Mouse (Mus musculus) liver, embryonic 12.5 days (tissue): ENCODE measurements around the gene Xrcc6. TPM values are rescaled to one million over a fixed set of nuclear protein-coding genes. Genes with fewer than 3 reads are reported as not detected.

ENCODE experiments used
- ATAC-seq: fragments of 200-750 bp; cut with Nextera tagmentation; 2 replicates; pipeline ENCODE4 v1.8.0; 2017; ENCODE audit warnings: moderate number of reproducible peaks, mild to moderate bottlenecking, moderate library complexity
- H3K27ac ChIP-seq: fragments of 300-500 bp; sonication (generic); 2 replicates; pipeline ENCODE4 v1.5.1; 2016; ENCODE audit warnings: mild to moderate bottlenecking
- H3K27me3 ChIP-seq: fragments of 300-500 bp; sonication (generic); replicated peaks from 2 replicates; pipeline ENCODE4 v1.6.1; 2016; ENCODE audit warnings: mild to moderate bottlenecking, moderate library complexity
- H3K36me3 ChIP-seq: fragments of 300-500 bp; sonication (generic); 2 replicates; pipeline ENCODE4 v1.6.1; 2016; ENCODE audit warnings: mild to moderate bottlenecking, moderate library complexity
- H3K4me1 ChIP-seq: fragments of 300-500 bp; sonication (generic); 2 replicates; pipeline ENCODE4 v1.6.1; 2016
- H3K4me2 ChIP-seq: fragments of 300-500 bp; sonication (generic); 2 replicates; pipeline ENCODE4 v1.6.1; 2016; ENCODE audit warnings: mild to moderate bottlenecking, moderate library complexity
- H3K4me3 ChIP-seq: fragments of 300-500 bp; sonication (generic); 2 replicates; pipeline ENCODE4 v1.5.1; 2016; ENCODE audit warnings: mild to moderate bottlenecking, moderate library complexity
- H3K9ac ChIP-seq: fragments of 300-500 bp; sonication (generic); 2 replicates; pipeline ENCODE4 v1.6.1; 2016; ENCODE audit warnings: mild to moderate bottlenecking, moderate library complexity
- H3K9me3 ChIP-seq: fragments of 300-500 bp; sonication (generic); replicated peaks from 2 replicates; pipeline ENCODE4 v1.6.1; 2016; ENCODE audit warnings: mild to moderate bottlenecking, moderate library complexity
- WGBS: fragments of 180-500 bp; shearing (Covaris S2); methylation state at CpG from one replicate; pipeline ENCODE4 v1.1.7; 2016; ENCODE audit not compliant: insufficient replicate concordance; 5-methylcytosine and 5-hydroxymethylcytosine counted together
- polyA plus RNA-seq: library from polyadenylated mRNA; unstranded; fragments of >200 nt; fragmentation: Nextera tagmentation; extraction: Ambion mirVana; gene quantifications from 2 replicates; pipeline ENCODE4 v1.2.1, GENCODE M21; 2016

The Xrcc6 gene
- polyA plus RNA-seq, result 94.9 and 98.7 TPM in 2 replicates

GRCm38 (mm10) chr15:81987646-81988045 is at the start of gene Xrcc6:
Gene Xrcc6, plus strand, starts transcription at chr15:81987835.
- Histone ChIP-seq H3K36me3 (no peaks in the 10 kb centered on the region), H3K27ac (no peak within 1 kb of the TSS), H3K4me3 (no peak within 1 kb of the TSS), H3K27me3 (no peaks in the 10 kb centered on the region), H3K9ac (no peak within 1 kb of the TSS), H3K4me1 (peaks cover 37% of the 10 kb centered on the region), H3K4me2 (no peak within 1 kb of the TSS), H3K9me3 (no peaks in the 10 kb centered on the region)
- WGBS, result 69% methylated on average over 3 of the region's 3 CpGs
- no peak for ATAC-seq

DNA sequence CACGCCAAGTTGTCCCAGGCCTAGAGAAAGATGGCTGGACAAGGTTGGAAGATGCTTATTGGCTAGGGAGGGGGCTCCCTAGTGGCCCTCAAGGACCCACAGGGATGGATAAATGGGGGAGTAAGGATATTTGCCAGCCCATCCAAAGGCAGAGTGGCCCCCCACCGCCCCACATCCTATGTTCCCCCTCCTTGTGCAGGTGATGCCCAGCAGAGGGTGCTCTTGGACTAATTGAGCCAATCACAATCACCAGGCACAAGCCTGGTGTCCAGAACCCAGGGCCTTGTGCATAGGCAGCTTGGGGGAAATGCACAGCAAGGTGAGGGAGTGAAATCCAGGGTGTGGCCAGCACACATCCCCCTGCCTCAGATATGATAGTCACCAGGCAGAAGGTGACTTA is 49.4 kb upstream of the Xrcc6 start:
- H3K9me3 ChIP-seq, result no peaks in the 10 kb centered on the region
- H3K4me2 ChIP-seq, result no peak overlapping the region
- peaks cover 43% of the 10 kb centered on the region for H3K27me3 ChIP-seq
- peaks cover 54% of the 10 kb centered on the region for H3K4me1 ChIP-seq
- no peak overlapping the region; the same call in 1 of the 2 replicates for H3K27ac ChIP-seq
- whole genome bisulfite sequencing, result 33% methylated on average over 2 of the region's 2 CpGs
- no peak overlapping the region for H3K4me3 ChIP-seq
- peak; percentile 20; the same call in 1 of the 2 replicates for ATAC-seq
- no peaks in the 10 kb centered on the region for H3K36me3 ChIP-seq
- no peak overlapping the region for H3K9ac ChIP-seq

- no peaks in the 10 kb centered on the region for H3K9me3 ChIP-seq
- 82% methylated on average over 10 of the region's 10 CpGs for WGBS
- no peak for ATAC-seq
- H3K27ac ChIP-seq, result no peak overlapping the region; the same call in 1 of the 2 replicates
- no peak overlapping the region for H3K4me2 ChIP-seq
- H3K9ac ChIP-seq, result no peak overlapping the region
- H3K4me3 ChIP-seq, result no peak overlapping the region
- H3K4me1 ChIP-seq, result peaks cover 52% of the 10 kb centered on the region
- peaks cover 36% of the 10 kb centered on the region for H3K27me3 ChIP-seq
- no peaks in the 10 kb centered on the region for H3K36me3 ChIP-seq
Observed at GRCm38 (mm10) chr15:81939157-81939715, 48.4 kb upstream of the Xrcc6 start.

DNA sequence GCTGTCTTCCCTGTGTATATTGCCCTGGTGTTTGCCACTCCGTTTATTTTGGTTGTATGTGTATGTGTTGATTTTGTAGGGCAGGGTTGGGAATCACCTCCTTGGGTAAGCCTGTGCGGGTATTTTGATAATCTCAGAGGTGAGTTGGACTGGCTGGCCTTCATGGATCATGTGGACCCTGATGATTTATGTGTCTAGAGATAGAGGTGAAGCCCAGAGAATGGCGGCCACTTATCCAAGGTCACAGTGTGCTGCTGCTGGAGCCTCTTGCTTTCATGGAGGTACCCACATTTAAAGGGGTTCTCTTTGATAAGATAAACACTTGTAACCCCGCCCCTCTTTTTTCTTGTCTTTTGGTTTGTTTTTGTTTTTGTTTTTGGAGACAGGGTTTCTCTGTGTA is 47.9 kb upstream of the Xrcc6 start:
- H3K27me3 ChIP-seq, result peaks cover 35% of the 10 kb centered on the region
- no peaks in the 10 kb centered on the region for H3K36me3 ChIP-seq
- peak; percentile 62 for ATAC-seq
- H3K4me2 ChIP-seq, result no peak overlapping the region
- peaks cover 52% of the 10 kb centered on the region for H3K4me1 ChIP-seq
- no peak overlapping the region; the same call in 1 of the 2 replicates for H3K27ac ChIP-seq
- no peak overlapping the region for H3K4me3 ChIP-seq
- WGBS, result 47% methylated on average over 4 of the region's 4 CpGs
- no peaks in the 10 kb centered on the region for H3K9me3 ChIP-seq
- peak overlapping the region; percentile 17; the same call in 1 of the 2 replicates for H3K9ac ChIP-seq

- Histone ChIP-seq H3K9me3 (no peaks in the 10 kb centered on the region), H3K4me2 (no peak overlapping the region), H3K27ac (0 out of 2 replicates have a peak overlapping the region, but pooled peaks have one; percentile 11), H3K4me1 (peaks cover 52% of the 10 kb centered on the region), H3K9ac (peak overlapping the region; percentile 17; the same call in 1 of the 2 replicates), H3K4me3 (no peak overlapping the region), H3K36me3 (no peaks in the 10 kb centered on the region), H3K27me3 (peaks cover 33% of the 10 kb centered on the region)
- whole genome bisulfite sequencing, result 76% methylated on average over 5 of the region's 5 CpGs
- no peak for ATAC-seq
Observed at GRCm38 (mm10) chr15:81940219-81940618, 47.4 kb upstream of the Xrcc6 start.

GRCm38 (mm10) chr15:81941010-81941409 is 46.6 kb upstream of the Xrcc6 start:
- Histone ChIP-seq H3K4me2 (no peak overlapping the region), H3K27ac (no peak overlapping the region), H3K27me3 (peaks cover 28% of the 10 kb centered on the region), H3K36me3 (no peaks in the 10 kb centered on the region), H3K9me3 (no peaks in the 10 kb centered on the region), H3K4me1 (peaks cover 52% of the 10 kb centered on the region), H3K9ac (no peak overlapping the region), H3K4me3 (no peak overlapping the region)
- 78% methylated on average over 2 of the region's 2 CpGs for WGBS
- no peak for ATAC-seq

DNA sequence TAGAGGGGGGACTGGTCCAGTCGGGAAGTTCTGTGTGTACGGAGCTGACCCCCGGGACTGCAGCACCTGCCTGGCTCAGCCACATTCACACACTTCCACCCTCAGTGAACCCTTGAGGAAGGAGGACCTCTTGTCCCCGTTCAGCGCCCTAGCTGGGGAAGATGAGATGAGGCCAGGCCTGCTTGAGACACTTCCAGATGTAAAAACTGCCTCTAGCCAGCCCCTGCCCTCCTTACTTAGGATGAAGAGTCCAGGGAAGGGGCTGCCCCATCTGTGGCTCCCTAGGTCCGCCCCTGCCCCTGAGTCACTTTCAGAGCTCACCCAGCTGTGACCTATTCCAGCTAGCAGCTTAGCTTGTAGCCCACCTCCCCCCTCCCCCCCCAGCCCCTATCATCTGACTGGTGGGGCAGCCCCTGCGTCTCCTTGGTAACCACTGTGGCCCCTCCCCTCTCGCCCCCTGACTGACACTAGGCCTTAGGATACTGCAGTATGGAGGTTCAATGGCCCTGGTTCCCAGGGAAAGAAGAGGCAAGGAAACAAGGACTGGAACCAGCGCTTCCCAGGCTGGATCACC is 44.4 kb upstream of the Xrcc6 start:
- WGBS, result 29% methylated on average over 9 of the region's 9 CpGs
- no peaks in the 10 kb centered on the region for H3K36me3 ChIP-seq
- H3K27ac ChIP-seq, result no peak overlapping the region
- H3K4me3 ChIP-seq, result no peak overlapping the region
- no peaks in the 10 kb centered on the region for H3K9me3 ChIP-seq
- no peak overlapping the region for H3K4me2 ChIP-seq
- peaks cover 5% of the 10 kb centered on the region; the same call in 1 of the 2 replicates for H3K27me3 ChIP-seq
- peaks cover 33% of the 10 kb centered on the region for H3K4me1 ChIP-seq
- no peak overlapping the region for H3K9ac ChIP-seq
- ATAC-seq, result no peak

GRCm38 (mm10) chr15:81949076-81949475 is 38.6 kb upstream of the Xrcc6 start:
- H3K27ac ChIP-seq, result no peak overlapping the region
- no peaks in the 10 kb centered on the region for H3K9me3 ChIP-seq
- H3K36me3 ChIP-seq, result peaks cover 28% of the 10 kb centered on the region
- H3K9ac ChIP-seq, result no peak overlapping the region
- 69% methylated on average over 10 of the region's 10 CpGs for WGBS
- ATAC-seq, result no peak
- no peak overlapping the region for H3K4me2 ChIP-seq
- 0 out of 2 replicates have a peak, but pooled peaks cover 5% of the 10 kb centered on the region for H3K27me3 ChIP-seq
- peaks cover 14% of the 10 kb centered on the region for H3K4me1 ChIP-seq
- no peak overlapping the region for H3K4me3 ChIP-seq

GRCm38 (mm10) chr15:81949476-81950131 is 38.0 kb upstream of the Xrcc6 start:
- Histone ChIP-seq H3K27ac (no peak overlapping the region), H3K4me3 (no peak overlapping the region), H3K9ac (no peak overlapping the region), H3K27me3 (0 out of 2 replicates have a peak, but pooled peaks cover 4% of the 10 kb centered on the region), H3K9me3 (no peaks in the 10 kb centered on the region), H3K4me2 (no peak overlapping the region), H3K4me1 (peaks cover 14% of the 10 kb centered on the region), H3K36me3 (peaks cover 33% of the 10 kb centered on the region)
- 72% methylated on average over 11 of the region's 11 CpGs for WGBS
- no peak for ATAC-seq

DNA sequence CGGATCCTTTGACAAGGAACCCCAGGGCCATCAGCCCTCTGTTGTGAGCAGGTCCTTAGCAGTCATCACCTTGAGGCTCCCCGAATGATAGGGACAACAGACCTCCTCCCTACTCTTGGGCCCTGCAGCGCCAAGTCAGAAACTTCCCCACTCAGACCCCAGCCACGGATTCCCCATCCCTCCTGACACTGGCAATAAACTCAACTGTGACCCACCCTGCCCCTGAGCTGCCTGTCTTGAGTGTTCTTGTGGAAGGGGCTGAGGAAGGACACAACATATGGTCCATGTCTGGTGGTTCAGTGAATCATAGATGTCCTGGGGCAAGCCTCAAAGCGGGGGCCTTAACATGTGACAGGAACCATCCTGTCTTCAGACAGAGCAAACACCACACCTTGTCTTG is 36.9 kb upstream of the Xrcc6 start:
- 81% methylated on average over 5 of the region's 5 CpGs for WGBS
- no peak overlapping the region for H3K27ac ChIP-seq
- no peak overlapping the region for H3K4me2 ChIP-seq
- no peaks in the 10 kb centered on the region for H3K27me3 ChIP-seq
- H3K4me3 ChIP-seq, result no peak overlapping the region
- peaks cover 14% of the 10 kb centered on the region for H3K4me1 ChIP-seq
- no peak overlapping the region for H3K9ac ChIP-seq
- H3K9me3 ChIP-seq, result no peaks in the 10 kb centered on the region
- ATAC-seq, result no peak
- H3K36me3 ChIP-seq, result peaks cover 43% of the 10 kb centered on the region

- H3K4me2 ChIP-seq, result no peak overlapping the region
- WGBS, result 88% methylated on average over 9 of the region's 9 CpGs
- H3K9me3 ChIP-seq, result no peaks in the 10 kb centered on the region
- no peak overlapping the region for H3K27ac ChIP-seq
- ATAC-seq, result no peak
- H3K4me1 ChIP-seq, result peaks cover 14% of the 10 kb centered on the region
- H3K36me3 ChIP-seq, result peaks cover 46% of the 10 kb centered on the region
- no peaks in the 10 kb centered on the region for H3K27me3 ChIP-seq
- no peak overlapping the region for H3K9ac ChIP-seq
- no peak overlapping the region for H3K4me3 ChIP-seq
Observed at GRCm38 (mm10) chr15:81951159-81951558, 36.5 kb upstream of the Xrcc6 start.

GRCm38 (mm10) chr15:81952310-81952709 is 35.3 kb upstream of the Xrcc6 start:
- Histone ChIP-seq H3K36me3 (peaks cover 56% of the 10 kb centered on the region), H3K9ac (no peak overlapping the region), H3K27me3 (no peaks in the 10 kb centered on the region), H3K9me3 (no peaks in the 10 kb centered on the region), H3K4me1 (peaks cover 14% of the 10 kb centered on the region), H3K4me3 (no peak overlapping the region), H3K4me2 (no peak overlapping the region), H3K27ac (no peak overlapping the region)
- ATAC-seq, result no peak
- 83% methylated on average over 4 of the region's 4 CpGs for WGBS
